Mouse (Mus musculus): ENCODE measurements around the gene Tmem18.

GRCm38 (mm10) chr12:30606743-30607142 lies 22.5 kb downstream of the Tmem18 start:
- TF ChIP-seq POLR2A (IDR thresholded peaks at IDR 0.05; ENCODE audit: low read depth, low read length): no peak
- TF ChIP-seq CTCF (IDR thresholded peaks at IDR 0.05; ENCODE audit: extremely low read depth, insufficient read depth, insufficient read length, insufficient replicate concordance): no peak
